Mouse (Mus musculus): ENCODE results near the gene Yy1. TPM values are rescaled to one million over a fixed set of nuclear protein-coding genes. Genes with fewer than 3 reads are reported as not detected.
A peak's percentile ranks its signal among the peaks of the same experiment; 100 is the strongest.
"Not testable (repeated sequence)": the region's sequence is repeated elsewhere in the genome, so short reads cannot be mapped to it uniquely, and the experiment has no call there.

The Yy1 gene
- total RNA-seq, 2 experiments from 2014 or later, result 40.3 to 67.2 TPM

- ATAC-seq (ENCODE audit: poor library complexity, severe bottlenecking), result no peak
These were observed 32.9 kb downstream of the Yy1 start for GRCm38 (mm10) chr12:108825561-108826224.

- ATAC-seq (ENCODE audit: poor library complexity, severe bottlenecking), result no peak
These were observed 33.6 kb downstream of the Yy1 start for GRCm38 (mm10) chr12:108826282-108826957.

DNA sequence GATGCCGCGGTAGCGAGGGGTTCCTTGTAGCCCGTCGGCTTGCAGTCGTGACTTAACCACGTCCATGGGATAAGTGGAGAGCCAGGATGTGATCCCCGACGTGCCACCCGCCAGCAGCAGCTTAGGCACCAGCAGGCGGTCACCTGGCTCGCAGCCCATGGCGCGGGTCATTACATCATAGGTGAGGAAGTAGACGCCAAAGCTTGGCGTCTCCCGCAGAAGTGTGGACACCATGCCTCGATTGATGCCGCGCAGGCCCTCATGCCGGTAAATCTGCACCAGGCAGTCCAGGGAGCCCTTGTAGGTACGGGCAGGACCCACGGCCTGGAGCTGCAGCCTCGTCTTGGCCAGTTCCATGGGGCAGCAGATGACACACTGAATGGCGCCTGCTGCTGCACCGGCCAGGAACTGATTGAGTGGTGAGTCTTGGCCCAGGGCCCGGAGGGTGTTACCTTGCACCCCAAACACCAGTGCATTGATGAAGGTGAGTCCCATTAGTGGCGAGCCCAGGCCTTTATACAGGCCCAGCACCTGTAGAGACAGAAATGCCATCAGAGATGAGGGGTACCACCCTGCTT is 34.3 kb downstream of the Yy1 start:
- no peak for ATAC-seq (ENCODE audit: poor library complexity, severe bottlenecking)

- ATAC-seq (ENCODE audit: poor library complexity, severe bottlenecking), result no peak
These were observed 34.9 kb downstream of the Yy1 start for GRCm38 (mm10) chr12:108827641-108828040.

- ATAC-seq (ENCODE audit: poor library complexity, severe bottlenecking), result no peak
These were observed 36.9 kb downstream of the Yy1 start for GRCm38 (mm10) chr12:108829636-108830035.

DNA sequence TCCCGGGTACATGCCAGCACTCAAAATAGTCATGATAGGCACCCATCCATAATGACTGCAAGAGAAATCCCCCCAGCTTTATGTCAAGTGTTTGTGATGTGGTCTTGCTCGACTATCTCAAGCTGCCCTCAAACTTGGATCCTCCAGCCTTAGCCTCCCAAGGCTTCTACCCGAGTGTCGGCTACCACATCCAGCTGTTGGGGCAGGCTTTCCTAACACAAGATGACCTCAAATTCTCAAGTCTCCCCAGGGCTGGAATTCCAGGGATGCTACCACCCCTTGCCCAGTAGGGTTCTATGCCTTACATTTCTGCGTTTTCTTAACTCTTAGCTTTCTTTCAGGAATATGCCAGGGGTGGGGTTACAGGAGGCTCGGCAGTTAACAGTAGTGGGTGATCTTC is 37.6 kb downstream of the Yy1 start:
- ATAC-seq (ENCODE audit: poor library complexity, severe bottlenecking), result no peak

- ATAC-seq (ENCODE audit: poor library complexity, severe bottlenecking), result peak; percentile 43
These were observed 39.3 kb downstream of the Yy1 start for GRCm38 (mm10) chr12:108831966-108832643.

DNA sequence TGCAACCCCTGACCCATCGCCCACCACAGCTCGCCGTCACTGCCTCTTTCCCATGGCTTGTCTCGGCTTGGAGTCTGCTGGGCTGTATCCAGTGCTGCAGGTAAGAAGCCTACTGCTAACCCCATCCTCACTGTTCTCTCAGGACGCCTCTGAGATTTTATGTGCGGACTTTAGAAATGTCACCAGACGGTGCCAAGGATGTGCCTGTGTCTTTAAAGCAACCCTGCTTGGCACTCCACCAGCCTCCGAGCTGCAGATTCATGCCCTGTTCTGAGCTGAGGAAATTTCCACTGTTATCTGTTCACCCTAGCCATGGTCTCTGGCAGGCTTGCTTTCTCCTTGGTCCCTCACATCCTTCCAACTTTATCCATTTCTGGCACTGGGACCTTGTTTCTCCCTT is 40.1 kb downstream of the Yy1 start:
- ATAC-seq (ENCODE audit: poor library complexity, severe bottlenecking), result no peak

GRCm38 (mm10) chr12:108833408-108833807 is 40.6 kb downstream of the Yy1 start:
- no peak for ATAC-seq (ENCODE audit: poor library complexity, severe bottlenecking)

GRCm38 (mm10) chr12:108834337-108834736 is 41.6 kb downstream of the Yy1 start:
- ATAC-seq (ENCODE audit: poor library complexity, severe bottlenecking), result no peak

GRCm38 (mm10) chr12:108834786-108835185 is 42.0 kb downstream of the Yy1 start:
- no peak for ATAC-seq (ENCODE audit: poor library complexity, severe bottlenecking)

- peak; percentile 4 for ATAC-seq (ENCODE audit: poor library complexity, severe bottlenecking)
These were observed 42.6 kb downstream of the Yy1 start for GRCm38 (mm10) chr12:108835208-108835839.

- peak; percentile 89 for ATAC-seq (ENCODE audit: poor library complexity, severe bottlenecking)
These were observed 43.2 kb downstream of the Yy1 start, which contains the start of the genes Slc25a29 and Slc25a47 for GRCm38 (mm10) chr12:108835840-108836409. TSS of gene Slc25a29 (minus strand) at chr12:108835883. TSS of gene Slc25a47 (plus strand) at chr12:108836046.

DNA sequence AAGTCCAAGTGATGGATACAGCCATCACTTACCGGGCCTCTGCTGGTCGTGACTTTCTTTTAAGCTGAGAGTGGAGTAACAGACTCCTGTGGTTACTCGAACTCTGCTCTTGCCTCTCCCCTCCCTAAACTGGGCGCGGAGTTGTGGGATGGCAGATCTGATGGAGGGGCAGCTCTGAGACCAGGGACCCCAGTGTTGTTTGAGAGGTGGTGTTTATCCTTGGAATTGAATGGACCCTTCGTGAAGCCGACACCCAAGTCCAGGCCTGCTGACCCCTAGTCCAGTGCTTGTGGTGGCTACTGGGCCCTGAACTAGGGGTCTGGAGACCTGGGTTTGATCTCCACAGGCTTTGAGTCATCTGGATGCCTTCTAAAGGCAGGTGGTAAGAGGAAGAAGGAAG is 43.9 kb downstream of the Yy1 start:
- ATAC-seq (ENCODE audit: poor library complexity, severe bottlenecking), result no peak

GRCm38 (mm10) chr12:108841181-108841580 is 48.4 kb downstream of the Yy1 start:
- no peak for ATAC-seq (ENCODE audit: poor library complexity, severe bottlenecking)

DNA sequence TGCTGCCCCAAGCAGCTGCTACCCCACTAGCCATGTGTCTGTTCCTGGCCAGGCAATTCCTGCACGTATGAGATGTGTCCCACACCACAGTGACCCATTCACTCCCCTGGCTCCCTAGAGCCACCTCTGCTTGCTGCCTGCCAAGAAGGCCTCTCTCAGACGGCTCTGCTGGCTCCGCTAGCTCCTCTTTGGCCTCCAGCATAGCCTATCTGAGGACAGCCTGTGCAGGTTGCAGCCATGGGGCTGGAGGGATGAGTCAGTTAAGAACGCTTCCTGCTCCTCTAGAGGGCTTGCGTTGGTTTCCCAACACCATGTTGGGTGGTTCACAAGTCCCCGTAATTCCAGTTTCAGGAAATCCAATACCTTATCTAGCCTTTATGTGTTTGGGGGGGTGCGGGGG is 49.9 kb downstream of the Yy1 start:
- no peak for ATAC-seq (ENCODE audit: poor library complexity, severe bottlenecking)

- ATAC-seq (ENCODE audit: poor library complexity, severe bottlenecking), result not testable (repeated sequence)
These were observed 55.3 kb downstream of the Yy1 start for GRCm38 (mm10) chr12:108848033-108848432.

GRCm38 (mm10) chr12:108849488-108850022 is 56.8 kb downstream of the Yy1 start:
- no peak for ATAC-seq (ENCODE audit: poor library complexity, severe bottlenecking)

GRCm38 (mm10) chr12:108850129-108850528 is 57.4 kb downstream of the Yy1 start:
- ATAC-seq (ENCODE audit: poor library complexity, severe bottlenecking), result no peak

GRCm38 (mm10) chr12:108850886-108851285 is 58.1 kb downstream of the Yy1 start:
- no peak for ATAC-seq (ENCODE audit: poor library complexity, severe bottlenecking)

All from megakaryocyte, adult 5-6 weeks (primary cell).